Mouse (Mus musculus) kidney, postnatal 25 days (tissue): ENCODE measurements around the gene Dennd2c.

Experiments
- DNase-seq, 2 experiments: peaks; one replicate each; pipeline ENCODE4 v3.0.0; 2021; ENCODE audit warnings: mixed read lengths in 2 of 2

The Dennd2c gene

DNA sequence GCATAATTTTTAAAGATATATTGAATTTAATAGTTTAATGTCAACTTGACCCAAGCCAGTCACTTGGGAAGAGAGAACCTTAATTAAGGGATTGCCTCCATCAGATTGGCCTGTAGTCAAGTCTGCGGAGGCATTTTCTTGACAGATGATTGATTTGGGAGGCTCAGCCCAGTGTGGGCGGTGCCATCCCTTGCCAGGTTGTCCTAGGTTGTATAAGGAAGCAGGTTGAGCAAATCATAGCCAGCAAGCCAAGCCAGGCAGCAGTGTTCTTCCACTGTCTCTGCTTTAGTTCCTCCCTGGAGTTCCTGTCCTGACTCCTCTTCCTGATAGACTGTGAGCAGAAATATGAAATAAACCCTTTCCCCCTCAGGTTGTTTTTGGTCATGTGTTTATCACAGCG is 21.2 kb downstream of the Dennd2c start:
- no peak for DNase-seq

DNA sequence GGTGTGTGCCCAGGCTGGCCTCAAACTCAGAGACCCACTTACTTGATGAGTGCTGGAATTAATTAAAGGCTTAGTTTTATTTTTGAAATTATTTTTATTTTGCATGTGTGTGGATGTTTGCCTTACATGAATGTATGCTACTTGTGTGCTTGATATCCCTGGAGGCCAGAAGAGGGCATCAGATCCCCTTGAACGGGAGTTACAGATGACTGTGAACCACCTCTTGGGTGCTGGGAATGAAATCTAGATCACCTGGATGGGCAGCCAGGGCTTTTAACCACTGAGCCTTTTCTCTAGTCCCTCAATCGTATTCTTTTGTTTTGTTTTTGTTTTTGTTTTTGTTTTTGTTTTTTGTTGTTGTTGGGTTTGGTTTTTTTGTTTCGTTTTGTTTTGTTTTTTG is 23.7 kb downstream of the Dennd2c start:
- DNase-seq, result no peak

DNA sequence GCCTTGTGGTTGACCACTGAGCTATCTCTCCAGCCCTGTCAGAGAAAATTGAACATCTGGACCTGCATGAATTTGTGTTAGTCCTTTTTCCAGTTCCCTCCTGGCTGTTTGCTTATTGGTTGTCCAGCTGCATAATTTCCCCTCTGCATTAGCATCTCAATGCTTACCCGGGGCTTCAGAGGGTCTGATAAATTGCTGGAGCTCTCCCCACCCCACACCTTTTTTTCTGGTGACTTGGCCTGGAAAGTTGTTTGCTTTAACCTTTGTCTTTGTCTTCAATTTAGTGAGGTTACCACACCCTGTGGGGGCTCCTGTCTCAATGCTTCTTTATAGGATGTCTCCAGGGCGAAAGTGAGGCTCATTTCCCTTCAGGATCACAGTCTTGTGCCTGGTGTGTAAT is 24.8 kb downstream of the Dennd2c start:
- DNase-seq, result no peak

DNA sequence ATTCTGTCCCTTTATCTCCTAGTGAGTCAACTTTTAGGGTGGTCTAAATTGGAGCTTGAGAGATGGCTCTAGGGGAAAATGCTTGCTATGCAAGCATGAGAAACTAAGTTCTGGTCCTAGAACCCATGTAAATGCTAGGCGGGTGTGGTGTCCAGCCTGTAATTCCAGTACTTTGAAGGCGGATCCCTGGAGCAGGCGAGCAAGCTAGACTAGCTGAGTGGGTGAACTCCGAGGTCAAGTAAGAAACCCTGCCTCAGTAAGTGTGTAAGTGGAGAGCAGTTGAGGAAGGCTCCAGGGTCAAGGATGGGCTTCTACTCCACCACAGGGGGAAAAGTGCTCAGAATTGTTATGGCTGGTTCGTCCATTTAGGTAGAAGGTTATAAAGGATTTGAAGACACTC is 25.3 kb downstream of the Dennd2c start:
- no peak for DNase-seq

DNA sequence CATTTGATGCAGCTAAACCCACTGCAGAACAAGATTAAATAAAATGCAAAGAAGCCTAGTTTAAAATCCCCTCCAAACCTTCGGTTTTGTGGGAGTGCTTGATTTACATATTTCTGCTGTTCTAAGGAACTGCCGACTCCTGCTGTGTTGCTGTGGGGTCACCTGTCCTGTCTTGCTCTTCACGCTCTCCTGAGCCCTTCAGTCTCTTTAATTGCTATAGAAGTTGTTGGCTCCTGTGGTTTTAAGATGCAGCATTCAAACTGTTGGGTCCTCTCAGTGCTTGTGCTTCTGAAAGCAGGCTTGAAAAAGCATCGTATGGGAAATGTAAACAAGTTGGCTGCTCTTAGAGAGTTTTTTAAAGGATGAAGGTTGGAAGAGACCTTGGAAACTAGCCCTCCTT is 25.8 kb downstream of the Dennd2c start:
- no peak for DNase-seq

DNA sequence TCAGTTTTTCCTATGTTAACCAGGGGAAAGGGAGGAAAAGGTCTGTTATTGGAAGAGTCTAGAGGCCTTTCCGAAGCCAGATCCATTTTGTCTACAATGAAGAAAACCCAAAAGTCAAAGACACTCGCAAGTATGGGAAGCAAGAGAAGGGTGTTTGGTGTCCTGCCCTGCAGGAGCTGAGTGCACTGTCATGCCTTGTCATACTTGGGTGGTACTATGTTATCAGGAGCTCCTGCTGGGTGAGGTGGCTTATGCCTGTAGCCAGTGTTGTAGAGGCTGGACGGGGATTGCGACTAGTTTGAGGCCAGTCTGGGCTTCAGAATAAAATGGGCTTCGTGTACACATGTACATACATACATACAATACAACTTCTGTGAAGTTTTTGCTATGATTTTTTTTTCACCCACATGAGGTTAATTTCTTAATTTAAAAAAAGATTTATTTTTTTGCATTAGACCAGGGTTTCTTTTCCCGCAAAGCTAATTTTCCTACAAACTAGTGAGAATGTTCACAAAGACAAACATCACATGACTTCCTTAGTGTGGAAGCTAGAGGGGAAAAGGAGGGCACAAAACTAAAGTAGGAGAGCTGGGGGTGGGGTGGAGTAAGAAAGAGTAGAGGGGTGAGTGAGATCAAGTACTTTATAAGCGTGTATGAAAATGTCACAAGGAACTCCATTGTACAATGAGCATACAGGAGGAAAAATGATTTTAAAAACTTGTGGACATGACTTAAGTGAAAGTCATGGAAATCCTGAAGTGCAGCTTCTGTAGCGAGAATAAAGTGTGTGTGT is 27.2 kb downstream of the Dennd2c start:
- DNase-seq, result no peak

DNA sequence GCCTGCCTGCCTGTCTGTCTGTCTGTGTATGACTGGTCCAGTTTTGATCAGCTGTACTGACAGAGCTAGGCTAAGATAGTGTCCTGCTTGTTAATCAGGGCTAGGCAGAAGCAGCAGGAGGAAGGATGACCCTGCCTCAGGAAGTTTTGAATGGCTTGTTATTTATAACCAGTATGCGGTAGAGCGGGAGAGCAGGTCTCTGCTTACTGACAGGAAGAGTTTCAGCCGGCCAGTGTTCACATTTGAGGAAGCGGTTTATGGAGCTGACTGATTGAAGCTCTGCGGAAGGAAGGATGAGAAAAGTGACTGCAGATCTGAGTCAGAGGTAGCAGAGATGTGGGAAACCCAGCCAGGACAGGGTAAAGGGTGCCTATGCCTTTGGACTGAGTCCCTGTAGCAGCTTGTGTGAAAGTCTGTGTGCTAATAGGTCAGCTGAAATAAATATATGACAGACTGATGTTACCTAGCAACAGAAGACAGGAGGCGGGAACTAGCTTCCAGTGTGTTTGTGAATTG is 27.9 kb downstream of the Dennd2c start:
- DNase-seq, result peak; percentile 33 to 59

DNA sequence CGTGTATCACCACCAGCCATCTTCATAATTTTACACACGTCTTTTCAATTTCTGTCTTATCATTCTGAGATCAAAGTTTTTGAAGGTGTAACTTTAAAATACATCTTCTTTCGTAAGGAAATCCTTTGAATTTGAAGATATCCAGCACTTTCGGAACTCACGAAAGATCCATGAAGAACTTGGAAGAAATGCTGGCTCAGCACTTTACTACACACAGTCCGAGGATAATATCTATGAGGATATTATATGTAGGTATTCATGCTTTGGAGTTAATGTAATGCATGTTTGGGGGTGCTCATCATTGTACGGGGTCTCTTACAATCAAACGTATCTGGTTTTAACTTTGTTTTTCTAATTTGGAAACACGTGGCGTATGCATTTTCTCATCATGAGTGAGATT is 30.7 kb downstream of the Dennd2c start:
- DNase-seq, result no peak

DNA sequence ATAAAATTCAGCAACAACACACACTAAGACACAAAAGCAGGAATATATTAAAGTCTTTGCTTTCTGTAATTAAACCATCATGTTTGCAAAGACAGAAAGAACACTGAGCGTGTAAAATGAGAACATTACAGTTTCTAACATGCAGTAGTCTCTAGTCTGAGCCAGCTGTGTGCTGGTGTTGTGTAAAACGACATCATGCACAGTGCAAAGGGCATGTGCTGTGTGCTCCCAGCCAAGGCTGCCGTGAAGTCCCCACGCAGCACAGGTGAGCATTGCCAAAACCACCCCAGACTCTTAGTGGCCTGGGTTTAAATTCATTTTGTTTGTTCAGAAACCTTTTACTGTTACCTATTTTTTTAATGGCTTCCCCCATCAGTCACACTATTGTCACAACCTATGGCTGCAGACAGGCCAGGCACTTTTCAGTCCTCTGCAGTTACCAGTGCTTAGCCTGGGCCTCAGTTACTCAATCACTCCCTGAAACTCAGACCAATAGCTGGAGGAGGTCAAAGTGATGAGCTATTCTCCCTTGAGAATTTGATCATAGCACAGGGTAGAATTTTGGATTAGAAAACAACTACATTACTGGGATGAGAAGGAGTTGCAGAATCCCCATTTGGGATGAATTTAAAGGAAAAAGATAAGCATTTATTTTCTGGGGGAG is 34.1 kb downstream of the Dennd2c start:
- no peak for DNase-seq

DNA sequence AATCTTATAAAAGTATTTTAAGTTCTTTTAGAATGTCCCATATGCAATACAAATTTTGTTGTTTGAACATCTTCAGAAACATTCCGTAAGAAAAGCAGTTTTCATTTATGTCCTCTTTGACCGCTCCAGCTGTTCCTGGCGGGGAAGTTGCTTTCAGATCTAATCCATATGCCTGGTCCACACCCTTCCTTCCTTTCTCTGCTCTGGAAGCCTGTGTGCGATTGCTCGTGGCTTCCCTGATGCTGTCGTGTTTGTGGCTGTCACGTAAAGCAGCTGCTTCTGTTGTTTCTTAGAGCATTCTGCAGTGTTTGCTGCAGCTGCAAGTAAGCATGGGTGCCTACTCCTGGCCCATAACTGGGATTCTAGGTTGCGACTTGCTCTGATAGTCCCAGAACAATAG is 36.6 kb downstream of the Dennd2c start:
- peak; percentile 39 to 59 for DNase-seq

DNA sequence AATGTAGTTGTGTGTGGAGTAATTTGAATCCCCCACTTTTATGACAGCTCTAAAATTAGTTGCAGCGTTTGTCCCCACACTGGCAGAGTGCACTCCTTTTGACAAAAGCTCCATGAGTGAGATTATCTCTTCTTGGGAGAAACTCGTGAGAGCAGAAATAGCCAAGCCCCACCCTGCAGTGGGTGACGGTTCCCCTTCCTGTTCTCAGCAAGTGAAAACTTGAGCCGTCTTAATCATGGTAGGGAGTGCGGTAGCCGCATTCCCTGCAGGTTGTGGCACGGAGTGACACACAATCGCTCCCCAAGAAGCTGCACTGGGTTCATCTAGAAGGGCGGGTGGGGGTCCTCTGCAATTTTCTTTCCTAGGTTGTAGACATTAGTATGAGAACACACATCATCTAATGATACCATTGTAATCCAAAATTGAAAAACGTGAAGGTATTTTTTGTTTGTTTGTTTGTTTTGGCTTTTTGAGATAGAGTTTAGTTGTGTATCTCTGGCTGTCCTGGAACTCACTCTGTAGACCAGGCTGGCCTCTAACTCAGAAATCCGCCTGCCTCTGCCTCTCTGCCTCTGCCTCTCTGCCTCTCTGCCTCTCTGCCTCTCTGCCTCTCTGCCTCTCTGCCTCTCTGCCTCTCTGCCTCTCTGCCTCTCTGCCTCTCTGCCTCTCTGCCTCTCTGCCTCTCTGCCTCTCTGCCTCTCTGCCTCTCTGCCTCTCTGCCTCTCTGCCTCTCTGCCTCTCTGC is 37.9 kb downstream of the Dennd2c start:
- DNase-seq, result peak; percentile 38 to 49

DNA sequence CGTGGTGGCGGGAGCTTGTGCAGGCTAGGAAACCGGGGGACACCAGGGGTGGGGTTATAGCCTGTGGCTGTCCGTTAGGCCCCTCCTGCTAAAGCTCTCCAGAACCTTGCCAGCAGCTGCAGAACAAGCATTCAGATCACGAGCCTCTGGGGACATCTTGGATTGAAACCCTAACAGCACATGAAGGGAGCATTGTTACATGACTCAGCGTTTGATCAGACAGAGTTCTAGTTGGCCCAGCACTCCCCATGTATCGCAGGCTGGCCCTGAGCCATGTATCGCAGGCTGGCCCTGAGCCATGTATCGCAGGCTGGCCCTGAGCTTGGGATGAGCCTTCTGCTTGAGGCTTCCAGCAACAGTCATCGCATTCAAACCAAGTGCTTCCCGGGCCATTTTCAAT is 38.9 kb downstream of the Dennd2c start:
- DNase-seq, result no peak

DNA sequence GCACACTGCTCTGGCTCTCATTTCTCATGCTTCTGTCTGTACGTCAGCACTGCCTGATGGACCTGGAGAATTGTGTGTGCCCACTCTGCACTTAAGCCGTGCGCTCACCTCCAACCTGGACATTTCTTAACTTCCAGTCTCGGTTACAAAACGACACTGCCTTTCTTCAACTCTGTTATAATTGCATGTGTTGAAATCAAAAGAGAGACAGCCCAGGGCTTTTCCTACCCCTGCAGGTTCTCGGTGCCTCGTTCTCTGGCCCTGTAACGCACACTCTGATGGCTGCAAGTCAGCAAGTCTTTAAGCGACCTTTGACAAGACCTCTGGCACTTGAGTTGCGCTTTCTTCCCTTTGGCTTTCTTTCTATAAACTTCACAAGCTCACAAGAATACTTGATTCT is 40.0 kb downstream of the Dennd2c start:
- no peak for DNase-seq

DNA sequence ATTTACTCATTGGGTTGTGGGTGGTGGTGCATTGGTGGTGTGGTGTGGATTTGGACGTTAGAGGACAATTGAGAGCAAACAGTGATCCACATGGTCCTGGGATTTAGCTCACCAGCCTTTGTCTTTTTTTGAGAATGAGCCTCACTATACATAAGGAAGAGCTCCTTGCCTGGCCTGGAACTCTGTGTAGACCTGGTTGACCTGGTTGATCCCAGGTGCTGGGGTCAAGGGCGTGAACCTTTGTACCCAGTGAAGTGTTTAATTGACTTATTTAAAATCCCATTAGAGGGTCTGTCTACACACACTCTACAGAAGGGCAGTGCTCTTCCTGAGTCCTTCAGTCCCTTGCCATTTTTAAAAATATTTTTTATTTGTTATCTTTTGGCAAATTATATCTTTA is 42.9 kb downstream of the Dennd2c start:
- no peak for DNase-seq

DNA sequence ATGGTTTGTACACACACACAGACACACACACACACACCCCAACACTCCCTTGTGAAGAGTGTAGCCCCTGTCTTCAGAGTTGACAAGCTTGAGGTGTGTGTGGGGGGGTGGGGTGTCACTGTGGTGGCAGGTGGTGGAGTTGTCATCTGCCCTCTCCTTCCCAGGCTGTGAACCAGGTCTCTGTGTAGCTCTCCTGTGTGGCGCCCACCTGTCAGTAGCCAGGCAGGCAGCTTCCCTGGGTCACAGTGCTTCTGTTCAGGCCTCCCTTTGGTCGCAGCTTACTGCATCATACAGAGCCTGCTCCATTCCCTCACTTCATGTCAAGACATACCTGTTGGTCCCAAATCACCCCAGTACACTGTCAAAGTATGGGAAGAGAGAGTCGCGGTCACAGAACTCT is 43.4 kb downstream of the Dennd2c start:
- DNase-seq, result no peak

DNA sequence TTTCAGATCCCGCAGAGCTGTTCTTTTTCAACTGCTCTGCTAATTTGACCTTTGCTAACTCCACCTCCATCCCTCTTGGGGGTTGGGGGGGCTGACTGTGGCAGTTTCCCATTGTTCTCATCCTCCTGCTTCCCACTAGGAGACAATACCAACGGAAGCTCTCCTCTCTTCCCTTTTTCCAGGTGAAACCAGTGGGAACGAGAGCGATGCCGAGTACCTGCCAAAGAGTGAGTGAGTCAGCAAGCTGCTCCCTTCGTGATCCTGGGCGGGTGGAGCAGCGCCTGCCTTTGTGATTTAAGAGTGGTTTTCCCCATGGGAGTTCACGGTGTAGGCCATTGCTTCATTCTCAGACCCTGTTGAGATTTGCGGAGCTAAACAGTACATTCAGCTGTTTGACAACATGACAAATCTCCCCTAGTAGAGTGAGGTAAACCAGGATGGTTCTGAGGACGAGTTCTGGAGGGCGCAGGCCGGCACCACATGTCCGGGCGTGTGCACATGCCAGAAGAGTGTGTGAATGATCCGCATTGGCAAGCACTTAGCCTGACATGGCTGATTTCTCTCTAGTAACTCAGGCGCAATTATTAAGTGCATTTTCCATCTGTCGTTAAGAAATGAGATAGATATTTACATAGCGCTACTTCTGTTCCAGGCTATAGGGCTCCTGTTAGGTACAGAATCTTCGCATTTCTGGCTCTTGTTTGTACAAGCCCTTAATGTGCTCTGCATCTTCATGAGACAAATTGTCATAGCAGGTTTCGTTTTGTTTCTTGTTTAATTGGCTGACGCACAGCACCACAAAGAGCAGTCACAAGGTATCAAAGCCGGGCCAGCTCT is 44.1 kb downstream of the Dennd2c start:
- peak in 1 of 2 experiments; percentile 12 for DNase-seq

DNA sequence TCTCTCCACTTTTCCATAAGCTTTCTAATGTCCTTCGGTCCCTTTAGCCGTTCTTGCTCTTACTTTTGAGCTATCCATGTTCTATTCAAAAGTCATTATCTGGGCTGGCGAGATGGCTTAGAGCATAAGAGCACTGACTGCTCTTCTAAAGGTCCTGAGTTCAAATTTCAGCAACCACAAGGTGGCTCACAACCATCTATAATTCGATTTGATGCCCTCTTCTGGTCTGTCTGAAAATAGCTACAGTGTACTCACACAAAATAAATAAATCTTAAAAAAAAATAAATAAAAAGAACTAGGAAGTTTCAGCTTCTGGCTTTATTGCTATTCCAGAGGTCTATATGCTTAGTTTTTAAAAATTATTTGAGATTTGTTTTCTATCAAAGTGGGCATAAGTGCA is 45.4 kb downstream of the Dennd2c start:
- DNase-seq, result no peak

DNA sequence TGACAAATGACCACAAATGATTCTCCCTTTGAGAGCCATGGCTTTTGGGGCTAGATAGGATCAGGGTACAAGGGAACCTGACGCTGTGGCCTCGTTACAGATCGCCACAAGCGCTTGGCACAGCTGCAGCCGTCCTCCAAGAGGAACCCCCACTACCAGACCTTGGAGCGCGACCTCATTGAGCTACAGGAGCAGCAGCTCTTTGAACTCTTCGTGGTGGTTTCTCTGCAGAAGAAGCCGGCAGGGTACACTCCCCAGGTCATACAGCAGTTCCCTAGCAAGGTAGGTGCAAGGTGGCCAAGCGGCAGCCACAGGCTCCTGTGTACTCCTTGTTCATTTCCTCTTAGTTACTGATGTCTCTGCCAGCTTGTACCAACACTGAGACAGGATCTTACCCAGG is 46.5 kb downstream of the Dennd2c start:
- no peak for DNase-seq

DNA sequence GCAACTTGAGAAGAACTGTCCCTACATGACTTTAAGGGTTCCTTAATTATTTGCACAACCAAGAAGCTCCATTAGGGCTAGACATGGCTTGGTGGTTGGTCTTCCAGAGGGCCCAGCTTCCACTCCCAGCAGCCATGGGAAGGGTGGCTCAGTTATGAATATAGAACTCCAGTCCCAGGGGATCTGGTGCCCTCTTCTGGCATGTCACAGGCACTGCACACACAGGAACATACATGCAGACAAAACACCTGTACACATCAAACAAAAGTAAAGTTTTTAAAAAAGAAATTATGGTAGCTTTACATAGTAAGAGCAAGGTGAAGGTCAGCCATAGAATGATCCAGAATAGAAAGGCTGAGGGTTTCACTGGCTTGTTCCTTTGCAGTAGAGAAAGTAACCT is 51.4 kb downstream of the Dennd2c start:
- no peak for DNase-seq

DNA sequence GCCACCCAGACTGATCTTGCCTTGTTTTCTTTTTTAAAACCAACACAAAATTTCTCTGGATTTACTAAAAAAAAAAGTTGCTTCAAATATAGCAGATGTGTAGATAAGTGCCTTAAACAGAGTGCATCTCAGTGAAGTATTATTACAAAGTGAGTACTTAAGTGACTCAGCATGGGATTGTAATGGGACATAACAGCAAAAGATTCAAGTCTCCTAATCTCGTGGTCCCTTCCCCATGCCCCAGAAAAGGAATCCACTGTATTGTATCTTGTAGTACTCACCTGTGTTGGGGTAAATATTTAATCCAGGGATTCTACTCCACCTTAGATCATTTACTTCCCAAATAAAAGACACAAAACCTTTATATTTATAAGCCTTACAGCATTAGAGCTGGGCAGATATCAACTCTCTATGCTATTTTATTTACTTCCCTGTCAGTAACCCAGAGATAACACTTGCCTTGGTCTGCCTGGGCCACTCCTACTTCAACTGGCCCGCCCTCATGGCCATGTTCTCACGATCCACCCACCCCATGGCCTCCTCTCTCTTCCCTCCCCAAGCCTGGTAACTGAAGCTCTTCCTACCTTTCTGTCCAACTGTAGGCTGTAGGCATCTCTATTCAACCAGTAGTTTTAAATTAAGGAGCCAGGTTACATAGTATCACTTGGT is 57.0 kb downstream of the Dennd2c start:
- no peak for DNase-seq

DNA sequence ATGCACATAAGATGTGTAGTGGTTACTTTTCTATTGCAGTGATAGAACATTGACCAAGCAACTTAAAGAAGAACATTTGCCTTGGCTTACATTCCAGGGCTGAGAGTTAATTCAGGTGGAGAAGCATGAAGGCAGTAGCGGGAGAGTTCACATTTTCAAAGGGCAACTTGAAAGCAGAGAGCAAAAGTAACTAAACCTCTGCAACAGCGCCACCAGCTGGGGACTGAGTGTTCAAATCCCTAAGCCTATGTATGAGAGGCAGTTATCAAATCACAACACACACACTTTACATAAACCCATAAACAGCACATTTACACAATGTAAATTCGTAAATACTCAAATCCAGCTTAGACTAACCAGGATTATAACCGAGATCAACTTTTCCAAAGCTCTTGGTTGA is 67.4 kb downstream of the Dennd2c start:
- DNase-seq, result peak; percentile 84 to 93
